Mouse (Mus musculus) forebrain, postnatal 0 days (tissue): ENCODE data around the gene Dirc2. TPM values are rescaled to one million over a fixed set of nuclear protein-coding genes. Genes with fewer than 3 reads are reported as not detected.

Experiments
- ATAC-seq: fragments of 200-750 bp; cut with Nextera tagmentation; 2 replicates; pipeline ENCODE4 v1.8.0; 2017; ENCODE audit warnings: mild to moderate bottlenecking, moderate library complexity
- DNase-seq: peaks from one replicate; pipeline ENCODE4 v3.0.0-alpha.2; 2015
- H3K27ac ChIP-seq: fragments of 300-500 bp; sonication (generic); 2 replicates; pipeline ENCODE4 v1.5.1; 2014; ENCODE audit warnings: low read depth, mild to moderate bottlenecking, antibody characterized with exemption, low read length, moderate library complexity, mixed read lengths
- H3K27me3 ChIP-seq: fragments of 300-500 bp; sonication (generic); 2 replicates; pipeline ENCODE4 v1.6.1; 2014; ENCODE audit warnings: mild to moderate bottlenecking, low read length, mixed read lengths; ENCODE audit not compliant: insufficient read depth
- H3K36me3 ChIP-seq: fragments of 300-500 bp; sonication (generic); 2 replicates; pipeline ENCODE4 v1.6.1; 2014; ENCODE audit warnings: mild to moderate bottlenecking, moderate library complexity; ENCODE audit not compliant: insufficient read depth
- H3K4me1 ChIP-seq: fragments of 300-500 bp; sonication (generic); 2 replicates; pipeline ENCODE4 v1.6.1; 2014; ENCODE audit warnings: antibody characterized with exemption; ENCODE audit not compliant: insufficient read depth
- H3K4me2 ChIP-seq: fragments of 300-500 bp; sonication (generic); 2 replicates; pipeline ENCODE4 v1.6.1; 2014; ENCODE audit warnings: low read depth, mild to moderate bottlenecking, moderate library complexity
- H3K4me3 ChIP-seq: fragments of 300-500 bp; sonication (generic); 2 replicates; pipeline ENCODE4 v1.5.1; 2014; ENCODE audit warnings: low read depth, low read length, mixed read lengths
- H3K9ac ChIP-seq: fragments of 300-500 bp; sonication (generic); 2 replicates; pipeline ENCODE4 v1.6.1; 2014; ENCODE audit warnings: mild to moderate bottlenecking
- H3K9me3 ChIP-seq: fragments of 300-500 bp; sonication (generic); 2 replicates; pipeline ENCODE4 v1.6.1; 2016; ENCODE audit warnings: low read length
- CTCF ChIP-seq: sonication (generic); IDR thresholded peaks from 2 replicates; pipeline ENCODE4 v1.5.1; 2016; ENCODE audit warnings: antibody characterized with exemption, control low read depth, low read depth
- WGBS: fragments of 180-500 bp; shearing (Covaris S2); extraction: QIAGEN DNeasy Blood & Tissue Kit; methylation state at CpG from one replicate; pipeline ENCODE4 v1.1.7; 2014; 5-methylcytosine and 5-hydroxymethylcytosine counted together
- polyA plus RNA-seq: library from polyadenylated mRNA; unstranded; fragments of >200 nt; fragmentation: Nextera tagmentation; extraction: Ambion mirVana; gene quantifications from 2 replicates; pipeline ENCODE4 v1.2.1, GENCODE M21; 2015
- total RNA-seq: library from RNA; depleted of rRNA; stranded (reverse); fragments of >200 nt; gene quantifications from 2 replicates; pipeline ENCODE4 v1.2.3, GENCODE M21; 2014

Dirc2 gene
- total and polyA plus RNA-seq, 2 experiments from 2014 or later = 50.1 to 80.9 TPM

DNA sequence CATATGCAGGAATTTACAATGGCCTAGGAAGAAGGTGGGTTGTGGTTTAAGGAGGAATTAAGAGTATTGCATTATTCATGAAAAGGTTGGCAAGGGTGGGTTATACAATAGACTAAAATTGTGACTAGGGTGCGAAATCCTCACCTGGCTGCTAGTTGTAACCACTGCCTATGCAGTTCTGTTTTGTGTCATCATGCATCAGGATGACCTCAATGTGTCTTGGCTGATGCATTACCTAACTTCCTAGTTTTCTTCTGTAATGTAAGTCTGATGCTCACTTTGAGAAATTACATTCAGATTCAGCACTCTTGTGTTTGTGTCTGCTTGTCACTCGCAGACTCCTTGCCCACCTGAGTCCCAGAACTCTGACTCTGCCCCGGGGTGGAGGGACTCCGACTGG, 17.3 kb downstream of the Dirc2 start:
- no peak for TF ChIP-seq CTCF
- Histone ChIP-seq H3K36me3 (no peaks in the 10 kb centered on the region; the same call in 1 of the 2 replicates), H3K4me3 (no peak overlapping the region), H3K9me3 (no peaks in the 10 kb centered on the region), H3K4me1 (peaks cover 14% of the 10 kb centered on the region), H3K4me2 (no peak overlapping the region), H3K27ac (no peak overlapping the region), H3K9ac (no peak overlapping the region), H3K27me3 (no peaks in the 10 kb centered on the region)
- 89% methylated on average over 4 of the region's 4 CpGs for WGBS
- no peak for DNase-seq
- no peak for ATAC-seq

DNA sequence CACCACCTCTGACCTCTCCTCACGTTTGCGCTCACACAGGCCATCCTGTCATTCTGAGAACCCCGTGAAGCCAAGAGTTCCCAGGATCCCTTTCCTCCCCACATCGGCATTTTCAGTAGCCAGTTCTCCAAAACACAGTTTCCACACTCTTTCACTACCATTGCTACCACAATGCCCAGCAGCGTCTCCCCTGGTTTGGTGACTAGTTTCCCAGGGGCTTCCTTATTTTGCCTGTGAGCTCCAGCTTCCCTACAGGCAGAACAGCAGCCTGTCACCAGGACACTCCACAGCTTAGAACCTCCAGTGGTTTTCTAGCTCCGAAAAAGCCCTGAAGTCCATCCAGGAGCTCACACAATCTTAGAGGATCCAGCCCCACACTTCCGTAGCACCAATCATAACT, 19.8 kb downstream of the Dirc2 start:
- H3K4me1 ChIP-seq = peaks cover 14% of the 10 kb centered on the region
- no peak overlapping the region for H3K4me3 ChIP-seq
- no peak for TF ChIP-seq CTCF
- DNase-seq (no peak), ATAC-seq (no peak)
- H3K27me3 ChIP-seq = no peaks in the 10 kb centered on the region
- H3K9ac ChIP-seq = no peak overlapping the region
- no peaks in the 10 kb centered on the region for H3K9me3 ChIP-seq
- 87% methylated on average over 7 of the region's 7 CpGs for WGBS
- H3K4me2 ChIP-seq = no peak overlapping the region
- no peaks in the 10 kb centered on the region; the same call in 1 of the 2 replicates for H3K36me3 ChIP-seq
- H3K27ac ChIP-seq = no peak overlapping the region

DNA sequence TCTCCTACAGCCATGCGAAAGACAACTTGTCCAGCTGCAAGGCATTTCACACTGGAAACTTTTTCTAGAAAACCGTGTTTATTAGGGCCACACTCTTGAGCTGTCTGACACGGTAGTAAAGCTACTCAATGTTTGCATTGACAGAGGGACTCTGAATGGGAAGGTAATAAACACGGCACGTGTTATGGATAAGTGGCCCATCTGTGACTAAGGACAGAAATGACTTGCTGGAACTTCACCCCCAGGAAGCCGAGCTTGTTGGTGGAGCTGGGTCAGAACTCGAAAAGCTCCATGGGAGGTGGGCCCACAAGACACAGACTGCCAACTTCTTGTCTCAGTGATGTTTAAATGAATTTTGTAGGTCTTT, 20.9 kb downstream of the Dirc2 start:
- Histone ChIP-seq H3K4me3 (no peak overlapping the region), H3K9me3 (no peaks in the 10 kb centered on the region), H3K9ac (no peak overlapping the region), H3K4me2 (no peak overlapping the region), H3K27me3 (no peaks in the 10 kb centered on the region), H3K4me1 (peaks cover 14% of the 10 kb centered on the region), H3K27ac (no peak overlapping the region), H3K36me3 (no peaks in the 10 kb centered on the region; the same call in 1 of the 2 replicates)
- DNase-seq = no peak
- 67% methylated on average over 7 of the region's 7 CpGs for WGBS
- no peak for TF ChIP-seq CTCF
- ATAC-seq = no peak

DNA sequence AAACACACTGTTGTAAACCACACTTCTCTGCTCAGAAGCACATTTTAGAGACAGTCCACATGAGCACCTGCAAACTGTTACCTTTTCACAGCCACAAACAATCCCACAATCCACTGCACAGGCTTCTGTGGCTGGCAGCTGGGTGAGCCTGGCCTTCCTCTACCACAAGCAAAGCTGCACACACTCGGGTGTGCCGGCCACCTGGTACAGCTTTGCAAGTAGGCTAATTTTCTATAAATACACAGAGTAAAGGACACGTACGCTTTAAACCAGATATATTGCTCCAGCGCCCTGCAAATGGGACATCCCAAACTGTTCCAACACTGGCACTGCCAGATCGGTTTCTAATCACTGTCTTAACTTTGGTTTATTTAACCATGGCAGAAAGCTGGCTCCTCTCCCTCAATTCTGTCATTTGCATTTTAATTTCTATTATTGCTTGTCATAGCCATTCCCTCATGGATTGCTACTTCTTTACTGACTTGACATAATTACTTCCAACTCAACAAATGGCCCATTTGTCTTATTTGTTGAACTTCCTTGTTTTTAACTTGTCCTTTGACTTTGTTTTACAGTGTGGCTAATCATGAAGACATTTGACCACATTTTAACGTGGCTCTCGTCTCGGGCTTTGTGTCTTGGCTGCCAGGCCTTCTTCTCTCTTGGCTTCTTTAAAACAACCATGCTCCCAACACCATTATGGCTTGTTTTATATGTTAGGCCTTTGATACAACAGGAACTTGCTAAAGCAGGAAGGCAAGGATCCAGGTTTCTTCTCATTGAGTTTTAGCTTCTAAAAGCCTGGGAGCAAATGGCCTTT, 21.5 kb downstream of the Dirc2 start:
- 44% methylated on average over 9 of the region's 9 CpGs for WGBS
- H3K9me3 ChIP-seq = no peaks in the 10 kb centered on the region
- H3K27me3 ChIP-seq = no peaks in the 10 kb centered on the region
- no peak overlapping the region for H3K4me3 ChIP-seq
- H3K4me2 ChIP-seq = no peak overlapping the region
- no peak overlapping the region for H3K27ac ChIP-seq
- DNase-seq (no peak), ATAC-seq (no peak)
- H3K9ac ChIP-seq = no peak overlapping the region
- TF ChIP-seq CTCF = no peak
- peaks cover 14% of the 10 kb centered on the region for H3K4me1 ChIP-seq
- H3K36me3 ChIP-seq = no peaks in the 10 kb centered on the region; the same call in 1 of the 2 replicates

DNA sequence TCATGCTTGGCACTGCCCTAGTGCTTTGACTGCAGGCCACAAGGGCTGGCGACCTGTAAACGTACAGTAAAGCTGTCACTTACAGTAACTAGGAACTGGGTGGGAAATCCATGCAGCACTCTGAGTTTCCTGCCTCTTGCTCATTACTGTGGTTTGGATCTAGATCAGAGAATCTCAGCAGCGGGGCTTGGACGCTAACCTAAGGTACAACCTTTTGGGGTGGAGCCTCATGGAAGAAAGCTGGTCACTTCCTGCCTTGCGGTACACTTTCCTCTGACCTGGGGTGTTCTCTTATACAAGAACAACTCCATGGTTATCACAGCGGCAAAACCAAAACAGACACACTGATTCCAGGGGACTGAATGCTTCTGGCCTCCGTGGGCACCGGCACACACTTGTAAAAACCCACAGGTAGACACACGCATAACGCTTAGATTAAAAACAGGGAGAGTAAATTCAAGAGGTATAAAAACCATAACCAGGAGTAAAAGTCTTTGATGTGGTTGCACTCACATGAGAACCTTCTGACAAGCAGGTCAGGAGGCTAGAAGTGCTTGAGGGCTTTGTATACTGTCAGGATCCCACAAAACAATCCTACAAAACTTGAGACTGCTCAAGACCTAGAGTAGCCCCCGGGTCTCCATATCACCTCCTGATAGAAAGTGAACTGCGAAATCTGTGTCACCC, 26.8 kb downstream of the Dirc2 start:
- WGBS = 92% methylated on average over 12 of the region's 12 CpGs
- ATAC-seq (no peak), DNase-seq (no peak)
- no peak overlapping the region for H3K9ac ChIP-seq
- H3K36me3 ChIP-seq = no peaks in the 10 kb centered on the region
- no peaks in the 10 kb centered on the region for H3K9me3 ChIP-seq
- H3K4me3 ChIP-seq = no peak overlapping the region
- H3K4me2 ChIP-seq = no peak overlapping the region
- no peak overlapping the region for H3K27ac ChIP-seq
- no peak for TF ChIP-seq CTCF
- no peaks in the 10 kb centered on the region for H3K4me1 ChIP-seq
- H3K27me3 ChIP-seq = no peaks in the 10 kb centered on the region

DNA sequence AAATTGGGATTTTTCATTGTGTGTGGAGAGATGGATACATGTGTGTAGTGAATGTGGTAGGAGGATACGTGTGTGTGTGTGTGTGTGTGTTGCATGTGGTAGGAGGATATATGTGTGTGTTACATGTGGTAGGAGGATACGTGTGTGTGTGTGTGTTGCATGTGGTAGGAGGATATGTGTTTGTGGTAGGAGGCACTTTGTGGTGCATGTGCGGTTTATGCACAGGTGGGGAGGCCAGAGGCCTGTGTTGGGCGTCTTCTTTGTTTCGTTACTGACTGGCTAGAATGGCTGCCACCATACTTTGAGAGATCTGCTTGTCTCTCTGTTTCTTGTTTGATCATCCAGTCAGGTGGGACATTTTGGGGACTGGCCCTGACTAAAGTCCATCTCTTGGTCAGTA, 27.5 kb downstream of the Dirc2 start:
- H3K4me1 ChIP-seq = no peaks in the 10 kb centered on the region
- no peaks in the 10 kb centered on the region for H3K9me3 ChIP-seq
- no peak overlapping the region for H3K27ac ChIP-seq
- 98% methylated on average over 5 of the region's 5 CpGs for WGBS
- no peak for DNase-seq
- no peaks in the 10 kb centered on the region for H3K27me3 ChIP-seq
- no peaks in the 10 kb centered on the region for H3K36me3 ChIP-seq
- ATAC-seq = no peak
- TF ChIP-seq CTCF = no peak
- H3K9ac ChIP-seq = no peak overlapping the region
- H3K4me2 ChIP-seq = no peak overlapping the region
- no peak overlapping the region for H3K4me3 ChIP-seq

DNA sequence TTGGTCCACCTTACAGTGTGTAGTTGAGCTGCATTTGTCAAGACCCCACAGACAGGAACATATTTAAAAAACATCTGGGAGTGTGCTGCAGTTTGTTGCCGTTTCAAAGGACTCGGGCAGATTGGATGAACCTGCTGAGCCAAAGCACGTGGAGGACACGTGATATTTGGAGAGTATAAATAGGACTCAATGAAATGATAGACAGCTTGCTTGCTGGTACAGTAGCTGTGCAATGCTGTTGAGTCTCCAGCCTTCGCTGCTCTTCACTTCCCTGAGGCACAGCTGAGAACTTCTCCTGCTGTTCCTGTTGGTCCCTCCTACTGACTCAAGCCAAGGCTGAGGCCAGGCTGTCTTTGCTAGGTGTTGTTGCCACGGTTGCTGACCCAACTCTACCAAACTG, 28.2 kb downstream of the Dirc2 start:
- no peaks in the 10 kb centered on the region for H3K36me3 ChIP-seq
- H3K4me2 ChIP-seq = no peak overlapping the region
- peak; percentile 47 for ATAC-seq
- H3K4me3 ChIP-seq = no peak overlapping the region
- no peaks in the 10 kb centered on the region for H3K9me3 ChIP-seq
- H3K27ac ChIP-seq = no peak overlapping the region
- H3K4me1 ChIP-seq = no peaks in the 10 kb centered on the region
- DNase-seq = no peak
- TF ChIP-seq CTCF = no peak
- WGBS = 67% methylated on average over 6 of the region's 6 CpGs
- H3K27me3 ChIP-seq = no peaks in the 10 kb centered on the region
- no peak overlapping the region for H3K9ac ChIP-seq
